Mouse (Mus musculus) heart, adult 2 months (tissue): Measurements from ENCODE around the gene Cd84.

Experiments
- CTCF ChIP-seq: fragments of 200-600 bp; IDR thresholded peaks from 2 replicates; pipeline ENCODE4 v1.8.1; 2022; ENCODE audit warnings: antibody characterized with exemption, mild to moderate bottlenecking, moderate library complexity
- POLR2A ChIP-seq: fragments of 200-500 bp; IDR thresholded peaks from 2 replicates; pipeline ENCODE4 v1.6.1; 2011; ENCODE audit warnings: mild to moderate bottlenecking, low read depth, low read length, control low read depth; ENCODE audit not compliant: insufficient read depth

GRCm38 (mm10) chr1:171791491-171791890 lies 48.0 kb upstream of the Cd84 start:
- TF ChIP-seq CTCF (no peak), POLR2A (no peak)
